Mouse (Mus musculus): ENCODE results near the gene Pcare.

DNA sequence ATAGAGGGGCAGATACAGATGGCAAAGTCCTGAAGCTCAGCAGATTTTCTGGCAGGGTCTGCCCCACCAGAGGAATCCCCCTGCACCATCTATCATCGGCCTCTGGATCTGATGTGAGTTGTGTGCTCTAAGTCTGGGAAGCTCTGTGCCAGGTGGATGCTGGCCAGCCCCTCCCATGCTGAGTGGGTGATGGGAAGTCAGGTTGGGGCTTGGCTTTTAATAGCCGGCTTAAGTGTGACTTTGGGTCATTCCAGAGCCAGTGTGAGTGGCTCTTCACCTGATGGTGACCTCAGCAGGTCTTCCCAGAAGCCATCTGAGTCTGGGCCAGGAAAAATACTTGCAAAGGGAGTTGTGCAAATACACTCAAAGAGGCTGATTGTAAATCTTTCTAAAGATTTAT, 22.0 kb downstream of the Pcare start:
- TF ChIP-seq CTCF (IDR thresholded peaks at IDR 0.05; ENCODE audit: extremely low read depth, insufficient read depth, insufficient read length, insufficient replicate concordance), result no peak
- no peak for TF ChIP-seq POLR2A (IDR thresholded peaks at IDR 0.05; ENCODE audit: low read depth, low read length)

Measured in spleen, adult 2 months (tissue).